Mouse (Mus musculus) gastrocnemius, adult 8-10 months (tissue): ENCODE measurements around the gene Hectd1. TPM values are rescaled to one million over a fixed set of nuclear protein-coding genes. Genes with fewer than 3 reads are reported as not detected.

Experiments used
- DNase-seq, 2 experiments: peaks; one replicate each; pipeline ENCODE4 v3.0.0; 2022; ENCODE audit warnings: low spot score in 2 of 2
- total RNA-seq, 4 experiments: library from RNA; stranded (reverse); gene quantifications; 2 replicates each; pipeline ENCODE4 v1.2.4; 2022

Hectd1 gene
- total RNA-seq, 4 experiments from 2014 or later, result 90.1 to 99.0 (median 95.5) TPM

GRCm38 (mm10) chr12:51810564-51810963, 18.8 kb downstream of the Hectd1 start:
- DNase-seq, result no peak

- no peak for DNase-seq
Measured at GRCm38 (mm10) chr12:51784842-51785241, 44.5 kb downstream of the Hectd1 start.

- no peak for DNase-seq
Measured at GRCm38 (mm10) chr12:51768702-51769101, 60.6 kb downstream of the Hectd1 start.

GRCm38 (mm10) chr12:51767454-51767853, 61.9 kb downstream of the Hectd1 start:
- no peak for DNase-seq

GRCm38 (mm10) chr12:51759374-51759773, 70.0 kb downstream of the Hectd1 start:
- DNase-seq, result no peak

GRCm38 (mm10) chr12:51756599-51756961, 72.8 kb downstream of the Hectd1 start:
- no peak for DNase-seq

GRCm38 (mm10) chr12:51755938-51756598, 73.3 kb downstream of the Hectd1 start:
- no peak for DNase-seq

- DNase-seq, result no peak
Measured at GRCm38 (mm10) chr12:51747348-51747747, 82.0 kb downstream of the Hectd1 start.

- DNase-seq, result no peak
Measured at GRCm38 (mm10) chr12:51744957-51745356, 84.4 kb downstream of the Hectd1 start.

- no peak for DNase-seq
Measured at GRCm38 (mm10) chr12:51741690-51742089, 87.6 kb downstream of the Hectd1 start.

- DNase-seq, result no peak
Measured at GRCm38 (mm10) chr12:51736807-51737206, 92.5 kb downstream of the Hectd1 start.

- no peak for DNase-seq
Measured at GRCm38 (mm10) chr12:51736381-51736780, 93.0 kb downstream of the Hectd1 start.

- DNase-seq, result no peak
Measured at GRCm38 (mm10) chr12:51735840-51736271, 93.5 kb downstream of the Hectd1 start.

- DNase-seq, result no peak
Measured at GRCm38 (mm10) chr12:51734605-51735211, 94.6 kb downstream of the Hectd1 start.

- DNase-seq, result no peak
Measured at GRCm38 (mm10) chr12:51729827-51730226, 99.5 kb downstream of the Hectd1 start.

- DNase-seq, result peak; percentile 42 to 51
Measured at GRCm38 (mm10) chr12:51729058-51729457, 100.3 kb downstream of the Hectd1 start.

- no peak for DNase-seq
Measured at GRCm38 (mm10) chr12:51721836-51722235, 107.5 kb downstream of the Hectd1 start.

- DNase-seq, result no peak
Measured at GRCm38 (mm10) chr12:51718617-51719016, 110.7 kb downstream of the Hectd1 start.

- no peak for DNase-seq
Measured at GRCm38 (mm10) chr12:51712685-51713084, 116.7 kb downstream of the Hectd1 start.

- DNase-seq, result no peak
Measured at GRCm38 (mm10) chr12:51710154-51710553, 119.2 kb downstream of the Hectd1 start.

- DNase-seq, result no peak
Measured at GRCm38 (mm10) chr12:51709741-51710140, 119.6 kb downstream of the Hectd1 start.

- DNase-seq, result no peak
Measured at GRCm38 (mm10) chr12:51708941-51709686, 120.2 kb downstream of the Hectd1 start.
